Mouse (Mus musculus) left cerebral cortex, postnatal 4 days (tissue): ENCODE measurements around the gene Nanos3. TPM values are rescaled to one million over a fixed set of nuclear protein-coding genes. Genes with fewer than 3 reads are reported as not detected.
A peak's percentile ranks its signal among the peaks of the same experiment; 100 is the strongest.

Source experiments
- DNase-seq: peaks from one replicate; pipeline ENCODE4 v3.0.0-alpha.2; 2022
- intact Hi-C: fragments of 180-260 bp; cut with DNase I; formaldehyde crosslinking; loops from one replicate; pipeline ENCODE4 v1.15.1; 2025
- total RNA-seq, 2 experiments: library from RNA; stranded (reverse); gene quantifications; 2 replicates each; pipeline ENCODE4 v1.2.3; 2021

Nanos3 gene
- total RNA-seq, 2 experiments from 2014 or later = 8.1 to 11.4 TPM

GRCm38 (mm10) chr8:84186547-84186946 is 1.5 kb upstream of the Nanos3 start:
- intact Hi-C loops = loop anchor here (2.0 to 10.0 kb wide), 2 partner anchors 24 to 172 kb away; partner anchors contain the start of gene 2210011C24Rik
- peak; percentile 69 for DNase-seq

- DNase-seq = no peak
- intact Hi-C loops = loop anchor here (10.0 kb wide), 1 partner anchor 170 kb away; the partner anchor contains the start of gene 2210011C24Rik
Observed at GRCm38 (mm10) chr8:84184085-84185043, 653 bp downstream of the Nanos3 start.

GRCm38 (mm10) chr8:84183261-84184084 is 1.5 kb downstream of the Nanos3 start:
- intact Hi-C loops = loop anchor here (10.0 kb wide), 1 partner anchor 169 kb away; the partner anchor contains the start of gene 2210011C24Rik
- peak; percentile 66 for DNase-seq

- intact Hi-C loops = loop anchor here (10.0 kb wide), 1 partner anchor 168 kb away; the partner anchor contains the start of gene 2210011C24Rik
- DNase-seq = no peak
Observed at GRCm38 (mm10) chr8:84182833-84183232, 2.2 kb downstream of the Nanos3 start.

GRCm38 (mm10) chr8:84180530-84181190 is 4.4 kb downstream of the Nanos3 start:
- intact Hi-C loops = loop anchor here (10.0 kb wide), 1 partner anchor 166 kb away; the partner anchor contains the start of gene 2210011C24Rik
- peak; percentile 74 for DNase-seq

- DNase-seq = no peak
- intact Hi-C loops = loop anchor here (10.0 kb wide), 1 partner anchor 165 kb away; the partner anchor contains the start of gene 2210011C24Rik
Observed at GRCm38 (mm10) chr8:84179946-84180345, 5.1 kb downstream of the Nanos3 start.

GRCm38 (mm10) chr8:84178592-84178991 is 6.4 kb downstream of the Nanos3 start:
- intact Hi-C loops = no loop called here
- no peak for DNase-seq

GRCm38 (mm10) chr8:84177405-84177804 is 7.6 kb downstream of the Nanos3 start:
- intact Hi-C loops = no loop called here
- no peak for DNase-seq

- DNase-seq = no peak
- intact Hi-C loops = no loop called here
Observed at GRCm38 (mm10) chr8:84176560-84176959, 8.5 kb downstream of the Nanos3 start.

- intact Hi-C loops = no loop called here
- DNase-seq = peak; percentile 21
Observed at GRCm38 (mm10) chr8:84173861-84174260, 11.2 kb downstream of the Nanos3 start.

GRCm38 (mm10) chr8:84170096-84170495 is 14.9 kb downstream of the Nanos3 start:
- intact Hi-C loops = no loop called here
- DNase-seq = no peak

- intact Hi-C loops = no loop called here
- DNase-seq = no peak
Observed at GRCm38 (mm10) chr8:84167696-84168095, 17.3 kb downstream of the Nanos3 start.

GRCm38 (mm10) chr8:84157620-84158019 is 27.4 kb downstream of the Nanos3 start:
- intact Hi-C loops = no loop called here
- no peak for DNase-seq

- no peak for DNase-seq
- intact Hi-C loops = no loop called here
Observed at GRCm38 (mm10) chr8:84149181-84149580, 35.8 kb downstream of the Nanos3 start.

- no peak for DNase-seq
- intact Hi-C loops = no loop called here
Observed at GRCm38 (mm10) chr8:84148531-84148850, 36.5 kb downstream of the Nanos3 start.

- DNase-seq = peak; percentile 94
- intact Hi-C loops = no loop called here
Observed at GRCm38 (mm10) chr8:84147769-84148530, 37.1 kb downstream of the Nanos3 start, which contains the start of the genes Cc2d1a and 4930432K21Rik. Gene Cc2d1a, minus strand, starts transcription at chr8:84147936. Gene 4930432K21Rik, plus strand, starts transcription at chr8:84148025.

GRCm38 (mm10) chr8:84147324-84147766 is 37.7 kb downstream of the Nanos3 start:
- DNase-seq = no peak
- intact Hi-C loops = no loop called here

GRCm38 (mm10) chr8:84144636-84145245 is 40.3 kb downstream of the Nanos3 start:
- no peak for DNase-seq
- intact Hi-C loops = no loop called here

GRCm38 (mm10) chr8:84140838-84141237 is 44.2 kb downstream of the Nanos3 start:
- intact Hi-C loops = no loop called here
- DNase-seq = no peak
